15 mouse cellular contexts compared by ENCODE assay signal in the genomic region with DNA sequence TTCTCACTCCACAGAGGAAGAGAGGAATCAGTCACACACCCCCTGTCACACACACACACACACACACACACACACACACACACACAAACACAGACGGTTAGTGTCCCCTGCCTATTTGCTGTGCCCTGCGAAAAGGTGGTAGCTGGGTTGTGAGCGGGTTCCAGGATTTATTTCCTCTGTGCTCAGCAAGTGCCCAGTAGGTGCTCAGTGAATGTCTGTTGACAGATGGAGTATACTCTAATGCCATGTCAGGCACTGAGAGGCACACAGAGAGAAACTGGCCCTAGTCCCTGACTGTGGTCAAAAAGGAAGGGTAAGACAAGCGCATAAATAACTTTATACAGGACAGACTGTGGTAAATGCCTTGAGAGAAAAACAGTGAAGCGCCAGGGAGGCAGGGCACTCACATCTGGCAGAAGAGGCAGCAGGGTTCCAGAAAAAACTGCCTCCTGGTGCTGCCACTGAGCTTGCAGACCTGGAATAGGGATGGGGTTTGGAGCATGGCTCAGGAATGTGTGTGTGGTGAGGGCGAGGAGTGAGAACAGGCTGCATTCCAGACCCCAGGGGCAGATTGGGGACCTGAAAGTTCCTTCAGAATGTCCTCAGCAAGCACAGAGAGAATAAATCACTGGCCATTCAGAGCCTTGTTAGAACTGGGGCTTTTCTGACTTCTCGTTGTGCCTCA. TPM values are rescaled to one million over a fixed set of nuclear protein-coding genes. Genes with fewer than 3 reads are reported as not detected.
DNase-seq lines count a peak whose midpoint lies in the region; ATAC-seq and TF ChIP-seq lines count a peak whose summit lies in the region.
"Had no signal": no experiment of that assay in that cellular context is flagged by ENCODE, and none has a peak within 500 bp of the region (broad histone marks: within the 10 kb centered on the region; RNA-seq: fewer than 3 reads in every experiment).

No protein-coding gene starts in this region.

- H3K4me2 ChIP-seq in heart, embryonic 14.5 days (ENCODE audit: low read length) = no peak overlapping the region
- no peak overlapping the region for H3K4me2 ChIP-seq in forebrain, embryonic 13.5 days
- H3K4me2 ChIP-seq in intestine, postnatal 0 days (replicated peaks; ENCODE audit: low read depth) = no peak overlapping the region
- H3K4me2 ChIP-seq: liver, embryonic 12.5 days had no signal

- H3K4me3 ChIP-seq in heart, embryonic 14.5 days (ENCODE audit: control insufficient read depth in 1 of 2, insufficient read depth in 1 of 2, low read depth in 1 of 2, low read length in 2 of 2) = no peak overlapping the region
- H3K4me3 ChIP-seq in embryonic facial prominence, embryonic 10.5 days = no peak overlapping the region
- H3K4me3 ChIP-seq in forebrain, embryonic 13.5 days = no peak overlapping the region
- H3K4me3 ChIP-seq in intestine, postnatal 0 days (ENCODE audit: low read depth, low read length) = no peak overlapping the region
- H3K4me3 ChIP-seq: liver, embryonic 12.5 days; midbrain, embryonic 10.5 days had no signal

- H3K27ac ChIP-seq in heart, embryonic 14.5 days (replicated peaks in 1 of 2; ENCODE audit: control insufficient read depth in 1 of 2, insufficient read depth in 1 of 2, low read depth in 2 of 2, low read length in 2 of 2) = peak overlapping the region; percentile 15 to 62
- no peak overlapping the region for H3K27ac ChIP-seq in embryonic facial prominence, embryonic 10.5 days (replicated peaks)
- no peak overlapping the region for H3K27ac ChIP-seq in forebrain, embryonic 13.5 days
- H3K27ac ChIP-seq in intestine, postnatal 0 days (ENCODE audit: low read depth, low read length) = no peak overlapping the region
- H3K27ac ChIP-seq: liver, embryonic 12.5 days; midbrain, embryonic 10.5 days had no signal

- no peaks in the 10 kb centered on the region for H3K36me3 ChIP-seq in heart, embryonic 14.5 days (ENCODE audit: control insufficient read depth, insufficient read depth, low read length)
- H3K36me3 ChIP-seq in embryonic facial prominence, embryonic 10.5 days (replicated peaks) = no peaks in the 10 kb centered on the region
- no peaks in the 10 kb centered on the region for H3K36me3 ChIP-seq in forebrain, embryonic 13.5 days (ENCODE audit: poor library complexity, severe bottlenecking)
- no peaks in the 10 kb centered on the region for H3K36me3 ChIP-seq in intestine, postnatal 0 days (ENCODE audit: control insufficient read depth, insufficient read depth)
- H3K36me3 ChIP-seq: liver, embryonic 12.5 days; midbrain, embryonic 10.5 days had no signal

- H3K27me3 ChIP-seq in heart, embryonic 14.5 days (ENCODE audit: control insufficient read depth, insufficient read depth, low read length) = no peaks in the 10 kb centered on the region
- peaks cover 86% of the 10 kb centered on the region for H3K27me3 ChIP-seq in embryonic facial prominence, embryonic 10.5 days (replicated peaks; ENCODE audit: low read depth, poor library complexity, severe bottlenecking)
- H3K27me3 ChIP-seq in forebrain, embryonic 13.5 days = peaks cover 10% of the 10 kb centered on the region
- H3K27me3 ChIP-seq in intestine, postnatal 0 days (replicated peaks; ENCODE audit: control insufficient read depth, insufficient read depth, low read length) = no peaks in the 10 kb centered on the region

- H3K9me3 ChIP-seq in heart, embryonic 14.5 days (ENCODE audit: control insufficient read depth, low read length) = no peaks in the 10 kb centered on the region
- H3K9me3 ChIP-seq in embryonic facial prominence, embryonic 10.5 days = no peaks in the 10 kb centered on the region
- no peaks in the 10 kb centered on the region for H3K9me3 ChIP-seq in forebrain, embryonic 13.5 days (replicated peaks)
- no peaks in the 10 kb centered on the region for H3K9me3 ChIP-seq in intestine, postnatal 0 days (ENCODE audit: control insufficient read depth)
- H3K9me3 ChIP-seq: liver, embryonic 12.5 days; midbrain, embryonic 10.5 days had no signal

- no peak for ATAC-seq in heart, embryonic 14.5 days (ENCODE audit: insufficient number of reproducible peaks, insufficient read depth, low FRiP score, low read depth)
- no peak for ATAC-seq in forebrain, embryonic 13.5 days
- no peak for ATAC-seq in intestine, postnatal 0 days
- ATAC-seq: forebrain, embryonic 14.5 days; intestine, embryonic 16.5 days; liver, embryonic 12.5 days had no signal

- no peaks in the 10 kb centered on the region; a peak in 1 of 4 replicates for H3K4me1 ChIP-seq in heart, embryonic 14.5 days (ENCODE audit: control insufficient read depth in 2 of 2, insufficient read depth in 2 of 2, low read length in 2 of 2)
- H3K4me1 ChIP-seq in embryonic facial prominence, embryonic 10.5 days = peaks cover 2% of the 10 kb centered on the region; the same call in 1 of the 2 replicates
- H3K4me1 ChIP-seq in forebrain, embryonic 13.5 days = no peaks in the 10 kb centered on the region
- no peaks in the 10 kb centered on the region for H3K4me1 ChIP-seq in intestine, postnatal 0 days (replicated peaks; ENCODE audit: control insufficient read depth, insufficient read depth, low read length)
- H3K4me1 ChIP-seq: liver, embryonic 12.5 days had no signal

- no peak for DNase-seq in heart, postnatal 14 days
- DNase-seq in 3T3-L1 (ENCODE audit: low read depth, low spot score) = peak; percentile 64
- DNase-seq in cerebellum, adult 11 months = peak; percentile 29
- peak; percentile 10 for DNase-seq in embryonic facial prominence, embryonic 10.5 days (ENCODE audit: low spot score)
- DNase-seq in layer of hippocampus, postnatal 36 days = no peak
- DNase-seq: adrenal gland, adult 2 months; gastrocnemius, postnatal 25 days; lung, postnatal 10 days had no signal

- TF ChIP-seq CTCF in intestine, postnatal 0 days (IDR thresholded peaks at IDR 0.05; ENCODE audit: low read depth) = no peak

- 46% methylated on average over 7 of the region's 7 CpGs for WGBS in heart, embryonic 14.5 days
- 75% methylated on average over 7 of the region's 7 CpGs for WGBS in embryonic facial prominence, embryonic 10.5 days
- WGBS in forebrain, embryonic 13.5 days = 79% methylated on average over 7 of the region's 7 CpGs
- WGBS in intestine, postnatal 0 days = 77% methylated on average over 7 of the region's 7 CpGs

- no peak overlapping the region for H3K9ac ChIP-seq in heart, embryonic 14.5 days (ENCODE audit: low read length)
- H3K9ac ChIP-seq in forebrain, embryonic 13.5 days = no peak overlapping the region
- H3K9ac ChIP-seq in intestine, postnatal 0 days (ENCODE audit: low read depth, low read length) = no peak overlapping the region
- H3K9ac ChIP-seq: liver, embryonic 12.5 days had no signal

- intact Hi-C loops in heart, postnatal 14 days (cut with DNase I) = no loop called here

RNA-seq across cellular contexts. Expression of a gene that starts 52.8 kb away (rescaled TPM):
- polyA plus RNA-seq in heart, embryonic 14.5 days (2014; fragmentation: Nextera tagmentation; extraction: Ambion mirVana) = 12.4 and 15.5 TPM in 2 replicates
- total RNA-seq in heart, postnatal 14 days (2021) = 1 to 10 TPM; 6.2 to 7.8 TPM
- 27.5 and 30.0 TPM in 2 replicates for polyA plus RNA-seq in embryonic facial prominence, embryonic 10.5 days (2016; fragmentation: Nextera tagmentation; extraction: Ambion mirVana)
- 6.2 and 7.0 TPM in 2 replicates for polyA plus RNA-seq in forebrain, embryonic 13.5 days (2015; fragmentation: Nextera tagmentation; extraction: Ambion mirVana)
- 1.3 TPM in 2 replicates for polyA plus RNA-seq in intestine, postnatal 0 days (2015; fragmentation: Nextera tagmentation; extraction: Ambion mirVana)
- total RNA-seq in layer of hippocampus, postnatal 36 days (2021) = 10 to 100 TPM; 48.7 to 58.8 TPM

Comparison
In these comparisons a context has a peak if more than half of its experiments do, and no peak if none do; other contexts are left out.
1. H3K27ac ChIP-seq: peak in heart, embryonic 14.5 days (2 of 2); none in embryonic facial prominence, embryonic 10.5 days (single experiment), forebrain, embryonic 13.5 days (single experiment) and intestine, postnatal 0 days (single experiment).
2. DNase-seq: peak in 3T3-L1 (single experiment), cerebellum, adult 11 months (single experiment) and embryonic facial prominence, embryonic 10.5 days (single experiment); none in heart, postnatal 14 days (0 of 2) and layer of hippocampus, postnatal 36 days (0 of 2).